Mouse (Mus musculus): Measurements from ENCODE around the gene Lrg1.

The Lrg1 gene

DNA sequence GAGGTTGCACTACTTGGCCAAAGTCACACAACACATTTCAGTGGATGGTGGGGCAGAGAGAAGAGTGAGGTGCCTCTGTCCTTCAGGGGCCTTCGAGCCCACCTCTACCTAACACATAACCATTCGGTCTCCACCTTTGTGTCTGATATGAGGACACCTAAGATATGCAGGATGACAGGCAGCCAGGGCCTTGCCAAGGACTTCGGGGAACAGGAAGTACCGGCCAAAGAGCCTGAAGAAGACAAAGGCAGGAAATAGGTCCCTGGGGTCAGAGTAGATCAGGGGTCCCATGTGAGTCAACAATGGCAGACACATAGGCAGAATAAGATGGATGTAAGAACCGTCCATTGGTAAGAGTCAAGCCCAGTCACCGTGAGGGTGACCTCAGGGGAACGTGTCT lies 14.8 kb upstream of the Lrg1 start:
- in situ Hi-C loops (cut with MboI, MseI), result no loop called here

GRCm38 (mm10) chr17:56134463-56134971 lies 12.7 kb upstream of the Lrg1 start:
- in situ Hi-C loops (cut with MboI, MseI), result loop anchor here (5.0 kb wide), 1 partner anchor 123 kb away; the partner anchor contains the start of gene Fem1a

DNA sequence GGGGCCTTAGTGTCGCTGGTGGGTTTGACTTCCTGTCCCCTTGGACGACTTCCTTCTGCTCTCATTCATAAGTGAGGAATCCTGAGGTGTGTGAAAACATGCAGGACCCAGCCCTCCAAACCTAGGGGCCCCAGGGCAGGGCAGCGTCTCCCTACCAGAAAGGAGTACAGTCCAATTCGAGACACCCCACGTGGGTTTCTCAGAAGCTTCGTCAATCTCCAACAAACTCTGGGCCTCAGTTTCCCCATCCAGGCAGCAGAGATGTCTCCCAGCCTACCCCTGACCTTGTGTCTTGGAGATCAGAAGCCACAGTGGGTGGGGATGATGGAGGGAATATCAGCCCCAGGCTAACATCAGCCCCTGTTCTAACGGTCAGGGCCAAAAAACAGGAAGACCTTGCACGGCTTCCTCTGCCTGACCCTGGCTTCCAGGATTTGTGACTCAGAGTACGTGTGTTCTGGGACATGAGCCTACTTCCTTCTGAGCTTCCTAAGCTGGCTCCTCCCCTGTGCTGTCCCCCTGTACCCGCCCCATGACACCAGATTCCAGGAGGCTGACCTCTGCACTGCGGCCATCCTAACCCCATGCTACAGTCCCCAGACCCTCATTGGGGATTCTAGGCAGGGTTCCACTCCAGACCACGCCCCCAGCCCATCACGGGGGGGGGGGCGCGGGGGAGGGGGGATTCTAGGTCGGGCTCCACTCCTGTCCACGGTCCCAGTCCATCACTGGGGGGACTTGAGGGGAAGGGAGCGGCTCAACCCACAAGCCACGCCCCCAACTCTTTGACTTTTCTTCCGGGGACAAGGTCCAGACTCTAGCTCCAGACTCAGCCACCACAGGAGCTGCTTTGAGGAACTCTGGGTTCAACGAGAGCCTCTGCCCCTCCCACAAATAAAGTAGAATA lies 11.9 kb upstream of the Lrg1 start:
- in situ Hi-C loops (cut with MboI, MseI), result loop anchor here (5.0 kb wide), 1 partner anchor 124 kb away; the partner anchor contains the start of gene Fem1a

GRCm38 (mm10) chr17:56132661-56133060 lies 10.9 kb upstream of the Lrg1 start:
- in situ Hi-C loops (cut with MboI, MseI), result loop anchor here (5.0 kb wide), 1 partner anchor 125 kb away; the partner anchor contains the start of gene Fem1a

DNA sequence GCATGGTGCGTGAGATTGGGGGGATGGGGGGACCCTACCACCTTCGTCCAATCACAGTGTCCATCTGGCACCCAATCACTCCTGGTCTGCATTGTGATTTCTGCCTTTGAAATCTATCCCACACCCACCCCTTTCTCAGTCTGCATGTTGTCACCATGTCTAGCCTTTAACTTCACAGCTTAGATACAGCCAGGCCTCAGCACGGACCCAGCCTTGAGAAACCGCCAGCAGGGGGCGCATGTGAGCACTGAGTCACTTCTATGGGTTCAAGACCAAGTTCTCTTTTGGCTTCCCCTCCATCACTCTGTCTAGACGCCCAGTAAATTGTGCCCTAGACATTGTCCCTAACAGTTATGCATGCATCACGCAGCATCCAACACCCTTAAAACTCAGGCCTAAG lies 10.0 kb upstream of the Lrg1 start:
- in situ Hi-C loops (cut with MboI, MseI), result loop anchor here (5.0 kb wide), 1 partner anchor 125 kb away; the partner anchor contains the start of gene Fem1a

DNA sequence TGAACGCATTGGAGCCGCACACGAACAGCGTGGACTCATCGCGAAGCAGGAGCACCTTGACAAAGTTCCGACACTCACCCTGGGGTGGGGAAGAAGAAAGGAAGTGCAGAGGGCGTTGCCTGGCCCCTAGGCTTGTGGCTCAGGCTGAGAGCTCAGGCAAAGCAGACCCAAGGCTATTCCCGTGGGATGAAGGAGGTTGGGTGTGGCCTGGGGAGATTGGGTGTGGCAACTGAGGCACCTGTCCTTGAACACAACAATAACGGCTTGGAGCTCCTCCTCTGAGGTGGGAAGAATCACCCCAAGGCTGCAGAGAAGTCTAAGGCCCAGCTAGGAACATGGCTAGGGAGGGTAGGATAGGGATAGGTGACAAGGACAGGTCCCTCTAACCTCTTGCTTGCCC lies 9.3 kb upstream of the Lrg1 start:
- in situ Hi-C loops (cut with MboI, MseI), result loop anchor here (5.0 kb wide), 1 partner anchor 126 kb away; the partner anchor contains the start of gene Fem1a

DNA sequence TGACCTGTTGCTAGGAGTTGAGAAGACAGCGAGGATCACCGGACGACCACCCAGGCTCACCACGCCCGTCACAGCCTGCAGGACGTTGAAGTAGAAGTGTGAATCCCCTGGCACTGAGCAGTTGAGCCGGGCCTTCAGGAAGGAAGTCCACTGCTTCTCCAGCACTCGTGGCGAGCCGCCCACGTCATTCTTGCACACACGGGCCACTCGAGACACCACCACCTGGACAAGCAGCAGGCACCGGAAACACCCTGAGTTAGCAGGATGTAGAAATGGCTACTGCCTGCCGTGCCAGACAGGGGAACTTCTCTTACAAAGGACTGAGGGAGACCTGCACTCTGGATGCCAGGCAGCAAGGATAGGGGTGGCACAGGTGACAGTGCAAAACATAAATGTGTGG lies 6.4 kb upstream of the Lrg1 start:
- in situ Hi-C loops (cut with MboI, MseI), result no loop called here

- in situ Hi-C loops (cut with MboI, MseI), result no loop called here
These were observed 4.4 kb upstream of the Lrg1 start for GRCm38 (mm10) chr17:56126175-56126574.

DNA sequence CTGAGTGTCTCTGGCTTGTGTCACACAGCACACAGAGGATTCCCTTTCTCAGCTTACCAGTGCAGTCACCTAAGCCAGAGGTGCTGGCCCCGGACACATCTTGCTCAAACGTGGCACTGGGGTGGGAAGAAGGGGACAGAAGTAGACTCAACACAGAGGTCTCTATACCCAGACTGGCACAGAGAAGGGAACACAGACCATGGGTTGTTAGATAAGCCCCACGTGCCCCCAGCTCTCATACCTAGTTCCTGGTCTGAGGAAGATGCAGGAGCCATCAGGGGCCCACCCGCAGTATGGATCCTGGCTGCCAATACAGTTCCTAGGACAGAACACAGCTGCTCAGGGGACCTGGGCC lies 3.5 kb upstream of the Lrg1 start:
- in situ Hi-C loops (cut with MboI, MseI), result no loop called here

- in situ Hi-C loops (cut with MboI, MseI), result no loop called here
These were observed 2.8 kb upstream of the Lrg1 start for GRCm38 (mm10) chr17:56124377-56125275.

DNA sequence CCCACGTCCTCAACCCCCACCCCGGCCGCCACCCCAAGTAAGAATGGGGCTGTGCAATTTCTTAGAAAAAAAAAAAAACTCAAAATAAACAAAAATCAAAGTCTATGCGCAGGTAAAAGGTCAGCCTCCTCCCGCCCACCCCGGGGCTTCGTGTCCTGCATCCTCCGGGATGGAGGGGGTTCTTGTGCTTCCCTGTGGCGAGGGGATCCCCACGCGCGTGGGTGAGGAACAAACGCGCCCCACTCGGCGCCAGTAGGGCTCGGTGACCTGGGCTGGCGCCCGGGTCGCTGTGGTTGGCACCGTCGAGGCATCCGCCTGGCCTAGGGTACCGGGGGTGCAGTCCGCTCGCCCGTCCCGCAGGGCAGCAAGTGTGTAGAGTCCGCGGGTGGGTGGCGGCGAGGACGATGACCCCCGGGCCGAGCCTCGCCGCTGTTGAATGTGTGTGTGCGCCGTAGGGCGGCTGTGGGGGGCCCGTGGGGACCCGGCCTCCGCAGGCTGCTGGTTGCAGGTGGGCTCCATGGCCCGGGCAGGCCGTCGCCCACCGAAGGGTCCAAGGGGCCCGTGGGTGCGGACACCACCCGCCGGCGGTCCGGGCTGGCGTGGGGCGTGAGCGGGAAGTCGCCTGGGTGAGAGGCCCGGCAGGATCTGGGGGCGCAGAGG lies 2.0 kb upstream of the Lrg1 start:
- in situ Hi-C loops (cut with MboI, MseI), result no loop called here

GRCm38 (mm10) chr17:56123161-56123560 lies 1.4 kb upstream of the Lrg1 start:
- in situ Hi-C loops (cut with MboI, MseI), result no loop called here

DNA sequence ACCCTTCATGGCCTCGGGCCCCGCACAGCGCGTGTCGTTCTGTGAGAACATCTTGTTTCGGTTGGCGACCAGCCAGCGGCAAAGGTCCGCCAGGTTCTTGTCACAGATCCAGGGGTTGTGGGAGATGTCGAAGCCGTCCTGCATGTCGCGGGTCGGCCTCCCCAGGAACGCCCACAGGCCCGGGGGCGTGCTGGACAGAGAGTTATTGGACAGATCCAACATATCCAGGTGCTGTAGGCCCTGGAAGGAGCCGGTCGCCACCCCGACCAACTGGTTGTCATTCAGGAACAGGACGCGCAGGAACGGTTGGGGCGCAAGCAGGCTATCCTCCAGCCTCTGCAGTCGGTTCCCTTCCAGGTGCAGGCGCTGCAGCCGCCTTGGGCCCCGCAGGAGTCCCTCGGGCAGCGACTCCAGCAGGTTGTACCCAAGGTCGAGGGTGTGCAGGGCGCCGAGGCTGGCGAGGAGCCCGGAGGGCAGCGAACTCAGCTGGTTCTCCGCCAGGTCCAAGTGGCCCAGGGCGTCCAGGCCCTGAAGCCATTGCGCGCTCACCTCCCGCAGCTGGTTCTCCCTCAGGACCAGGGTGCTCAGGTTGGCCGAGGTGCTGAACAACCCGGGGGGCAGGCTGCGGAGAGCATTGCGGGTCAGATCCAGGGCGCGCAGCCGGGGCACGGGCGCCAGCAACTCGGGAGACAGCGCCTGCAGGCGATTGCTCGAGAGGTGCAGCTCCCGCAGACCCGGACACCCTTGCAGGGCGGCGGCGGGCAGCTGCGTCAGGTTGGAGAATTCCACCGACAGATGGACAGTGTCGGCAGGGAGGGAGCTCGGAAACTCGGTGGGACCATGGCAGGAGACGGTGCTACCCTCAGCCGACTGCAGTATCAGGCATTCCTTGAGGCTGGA lies 1.6 kb downstream of the Lrg1 start:
- in situ Hi-C loops (cut with MboI, MseI), result no loop called here

- in situ Hi-C loops (cut with MboI, MseI), result no loop called here
These were observed 2.4 kb downstream of the Lrg1 start for GRCm38 (mm10) chr17:56119431-56119830.

DNA sequence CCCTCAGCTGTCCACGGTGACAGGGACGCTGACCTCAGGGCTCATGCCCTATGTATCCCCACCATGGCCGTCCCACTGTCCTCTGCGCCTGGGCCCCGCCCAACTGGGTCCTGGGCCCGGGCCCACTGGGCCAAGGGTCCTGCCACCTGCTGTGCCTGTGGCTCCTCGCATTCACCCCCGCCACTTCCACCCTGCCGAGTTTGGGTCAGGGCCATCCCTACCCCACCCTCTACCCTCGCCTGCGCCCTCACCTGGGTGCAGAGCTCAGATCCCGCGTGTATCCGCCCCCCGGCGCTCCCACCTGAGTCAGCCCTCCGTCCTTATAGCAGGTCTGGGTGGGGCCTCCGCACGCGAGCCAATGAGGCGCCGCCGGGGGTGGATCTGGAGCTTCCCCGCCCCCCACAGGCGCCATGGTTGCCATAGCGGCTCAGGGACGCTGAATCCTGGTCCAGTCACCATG lies 4.5 kb downstream of the Lrg1 start, which contains the start of gene Plin5:
TSS of gene Plin5 (minus strand) at position 346 of the 460 bp plus-strand sequence.
- in situ Hi-C loops (cut with MboI, MseI), result no loop called here

GRCm38 (mm10) chr17:56116193-56116592 lies 5.6 kb downstream of the Lrg1 start:
- in situ Hi-C loops (cut with MboI, MseI), result no loop called here

DNA sequence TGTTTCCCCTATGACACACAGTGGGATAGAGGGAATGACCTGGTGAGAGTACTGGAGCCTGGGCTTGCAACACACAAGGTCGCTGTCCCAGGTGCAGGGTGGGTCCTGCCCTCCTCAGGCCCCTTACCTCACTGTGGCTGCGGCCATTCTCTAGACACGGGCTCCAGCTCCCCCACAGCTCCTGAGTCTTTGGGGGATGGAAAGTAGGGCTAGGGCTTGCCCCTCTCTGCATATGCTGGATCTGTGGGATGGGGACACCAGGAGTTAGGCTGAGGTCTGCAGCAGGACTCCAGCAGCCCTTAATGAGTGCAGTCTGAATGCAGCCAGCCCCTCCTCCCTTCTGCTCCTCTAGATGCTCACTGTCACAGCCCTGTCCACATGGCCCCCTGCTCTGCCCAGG lies 9.1 kb downstream of the Lrg1 start:
- in situ Hi-C loops (cut with MboI, MseI), result no loop called here

GRCm38 (mm10) chr17:56111864-56112263 lies 9.9 kb downstream of the Lrg1 start:
- in situ Hi-C loops (cut with MboI, MseI), result no loop called here

- in situ Hi-C loops (cut with MboI, MseI), result no loop called here
These were observed 10.8 kb downstream of the Lrg1 start for GRCm38 (mm10) chr17:56111021-56111420.

DNA sequence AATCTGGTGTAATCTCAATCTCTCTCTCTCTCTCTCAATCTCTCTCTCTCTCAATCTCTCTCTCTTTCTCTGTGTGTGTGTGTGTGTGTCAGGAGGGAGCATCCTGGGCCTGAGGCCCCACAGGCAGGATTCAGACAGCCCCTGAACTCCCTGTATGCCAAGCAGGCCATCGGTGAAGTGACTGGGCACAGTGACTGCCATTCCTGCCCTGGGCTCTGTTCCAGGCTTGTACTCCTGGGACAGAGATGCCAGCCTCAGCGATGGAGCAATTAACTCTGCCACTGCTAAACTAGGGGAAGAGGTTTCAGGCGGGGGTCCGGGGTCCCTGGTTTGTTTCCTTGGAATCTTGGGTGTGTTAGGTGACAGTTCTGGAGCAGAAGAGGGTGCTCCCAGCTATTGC lies 11.2 kb downstream of the Lrg1 start:
- in situ Hi-C loops (cut with MboI, MseI), result no loop called here

Data from T-helper 2 cell (primary cell).